Mouse (Mus musculus): ENCODE results near the gene Timm9.
"Not testable (repeated sequence)": the region's sequence is repeated elsewhere in the genome, so short reads cannot be mapped to it uniquely, and the experiment has no call there.

The Timm9 gene

GRCm38 (mm10) chr12:71107216-71107771 is 29.2 kb downstream of the Timm9 start:
- DNase-seq (ENCODE audit: low spot score), result no peak

GRCm38 (mm10) chr12:71104275-71104674 is 32.2 kb downstream of the Timm9 start:
- DNase-seq (ENCODE audit: low spot score), result not testable (repeated sequence)

DNA sequence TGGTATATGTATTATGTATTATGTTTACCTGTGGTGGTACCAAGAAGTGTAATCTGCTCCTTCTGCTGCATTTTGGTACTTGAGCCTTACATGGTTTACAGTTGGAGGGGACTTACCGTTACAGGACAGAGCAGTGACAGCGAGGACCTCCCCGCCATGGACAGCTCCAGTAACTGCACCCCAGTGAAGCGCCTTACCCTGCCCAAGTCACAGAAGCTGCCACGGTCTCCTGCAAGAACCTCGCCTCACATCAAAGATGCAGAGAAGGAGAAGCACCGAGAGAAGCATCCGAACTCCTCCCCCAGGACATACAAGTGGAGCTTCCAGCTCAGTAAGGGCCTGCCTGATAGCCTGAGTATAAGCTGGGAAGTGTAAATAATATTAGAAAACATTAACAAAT is 50.2 kb downstream of the Timm9 start:
- no peak for DNase-seq (ENCODE audit: low spot score)

All from urinary bladder, postnatal 25 days (tissue).